Mouse (Mus musculus) brain, embryonic 14.5 days (tissue): ENCODE measurements around the gene Mdfi.

Source experiments
- CTCF ChIP-seq: fragments of 200-500 bp; IDR thresholded peaks from 2 replicates; pipeline ENCODE4 v1.5.1; 2012; ENCODE audit warnings: inconsistent platforms, mild to moderate bottlenecking, moderate library complexity, borderline replicate concordance; ENCODE audit not compliant: insufficient read depth, insufficient read length; ENCODE audit errors: extremely low read depth
- POLR2A ChIP-seq: fragments of 200-500 bp; IDR thresholded peaks from 2 replicates; pipeline ENCODE4 v1.6.1; 2012; ENCODE audit warnings: mild to moderate bottlenecking, inconsistent platforms, borderline replicate concordance; ENCODE audit not compliant: poor library complexity, insufficient read depth, insufficient read length, severe bottlenecking; ENCODE audit errors: extremely low read depth

DNA sequence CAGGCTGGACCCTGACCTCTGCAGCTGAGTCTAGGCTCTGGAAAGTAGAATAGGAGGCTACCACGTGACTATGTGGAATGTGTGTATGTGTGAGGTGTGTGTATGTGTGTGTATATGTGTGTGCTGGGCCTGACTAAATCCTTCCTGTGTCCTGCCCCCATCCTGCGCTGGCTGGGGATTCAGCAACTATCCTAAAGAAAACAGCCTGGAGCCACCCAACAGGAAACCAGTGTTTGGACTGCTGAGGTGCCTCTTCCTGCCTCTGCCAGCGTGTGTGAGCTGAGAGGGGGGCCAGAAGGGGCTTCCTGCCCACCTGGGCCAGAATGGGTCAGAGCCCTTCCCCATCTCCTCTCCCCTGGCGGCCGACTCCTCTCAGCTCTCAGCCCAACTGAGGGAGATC is 20.9 kb downstream of the Mdfi start:
- TF ChIP-seq CTCF: no peak
- TF ChIP-seq POLR2A: no peak
